Mouse (Mus musculus): ENCODE measurements at regions not wholly inside any gene's neighbourhood (a gene's known extent, or its start where the extent isn't known, plus 50 kb on each side); places are given as distances from the start of the nearest gene placed in this dataset.

DNA sequence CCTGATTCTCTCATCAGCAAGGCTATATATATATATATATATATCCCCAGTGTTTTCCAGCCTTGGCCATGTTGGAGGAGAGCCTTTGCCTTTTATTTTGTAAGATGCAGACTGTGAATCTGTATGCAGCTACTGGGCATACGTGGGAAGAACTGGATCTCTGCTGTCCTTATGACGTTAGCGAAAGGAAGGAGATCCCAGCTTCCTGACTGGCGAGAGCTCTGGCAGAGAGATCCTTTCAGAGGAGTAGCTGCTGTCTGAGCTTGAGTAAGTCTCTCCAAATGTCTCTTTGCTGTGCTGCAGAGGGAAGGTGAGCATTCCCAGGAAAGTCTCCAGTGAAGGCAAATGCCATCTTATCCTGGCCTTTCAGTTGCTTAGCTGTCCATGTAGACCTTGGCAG, 61.6 kb upstream of the Oxtr start:
- no peaks in the 10 kb centered on the region for H3K79me2 ChIP-seq (ENCODE audit: control insufficient read depth, insufficient read depth, low read length, poor library complexity)
- no peaks in the 10 kb centered on the region for H3K9me3 ChIP-seq (replicated peaks; ENCODE audit: insufficient read depth, low read length)
- no peak overlapping the region for H3K9ac ChIP-seq (ENCODE audit: control insufficient read depth, low read depth, low read length, poor library complexity, severe bottlenecking)
- no peak for DNase-seq (ENCODE audit: low read depth, low spot score)
- H3K36me3 ChIP-seq (ENCODE audit: control insufficient read depth in 1 of 2, insufficient read depth in 2 of 2, low read length in 2 of 2), result no peaks in the 10 kb centered on the region
- TF ChIP-seq POLR2AphosphoS2 (IDR thresholded peaks at IDR 0.05; ENCODE audit: low read length) (no peak), MAX (IDR thresholded peaks at IDR 0.05; ENCODE audit: low read length) (no peak), GABPA (IDR thresholded peaks at IDR 0.05; ENCODE audit: low read depth, low read length) (no peak), CTCF (IDR thresholded peaks at IDR 0.05 in 2 of 3, conservative IDR thresholded peaks at IDR 0.05 in 1 of 3; ENCODE audit: control insufficient read depth in 1 of 3, insufficient read depth in 1 of 3, low read depth in 2 of 3, low read length in 3 of 3, poor library complexity in 1 of 3, severe bottlenecking in 1 of 3) (no peak), ZC3H11A (IDR thresholded peaks at IDR 0.05; ENCODE audit: low read depth, low read length) (no peak), GATA1 (IDR thresholded peaks at IDR 0.05; ENCODE audit: low read depth, low read length) (no peak), RCOR1 (IDR thresholded peaks at IDR 0.05; ENCODE audit: low read depth, low read length) (no peak), USF1 (IDR thresholded peaks at IDR 0.05; ENCODE audit: low read depth, low read length) (no peak), NELFE (IDR thresholded peaks at IDR 0.05; ENCODE audit: low read depth, low read length) (no peak), ZMIZ1 (IDR thresholded peaks at IDR 0.05; ENCODE audit: low read depth, low read length) (no peak), MAZ (IDR thresholded peaks at IDR 0.05; ENCODE audit: low read depth, low read length) (no peak), MAFK (IDR thresholded peaks at IDR 0.05; ENCODE audit: borderline replicate concordance, low read depth, low read length) (no peak), POLR2A (IDR thresholded peaks at IDR 0.05; ENCODE audit: control insufficient read depth in 1 of 2, insufficient read depth in 1 of 2, low read depth in 1 of 2, low read length in 2 of 2, poor library complexity in 1 of 2) (no peak), ZNF384 (IDR thresholded peaks at IDR 0.05; ENCODE audit: low read depth, low read length) (no peak), MEF2A (IDR thresholded peaks at IDR 0.05; ENCODE audit: extremely low read depth, insufficient replicate concordance, low read depth, low read length, poor library complexity, severe bottlenecking) (no peak), EP300 (IDR thresholded peaks at IDR 0.05; ENCODE audit: low read depth in 1 of 2, low read length in 2 of 2) (no peak), ELF1 (IDR thresholded peaks at IDR 0.05; ENCODE audit: low read depth, low read length) (no peak), UBTF (IDR thresholded peaks at IDR 0.05; ENCODE audit: borderline replicate concordance, insufficient read depth, low read depth, low read length) (no peak)
- H3K4me1 ChIP-seq (ENCODE audit: control insufficient read depth in 1 of 2, insufficient read depth in 2 of 2, low read length in 2 of 2), result no peaks in the 10 kb centered on the region
- no peak overlapping the region for H3K4me3 ChIP-seq (ENCODE audit: control insufficient read depth in 1 of 2, insufficient read depth in 1 of 2, low read depth in 2 of 2, low read length in 2 of 2)
- no peaks in the 10 kb centered on the region for H3K27me3 ChIP-seq (ENCODE audit: control insufficient read depth in 1 of 2, insufficient read depth in 2 of 2, low read length in 2 of 2)
- no peak overlapping the region for H3K27ac ChIP-seq (ENCODE audit: control insufficient read depth, low read depth, low read length)

DNA sequence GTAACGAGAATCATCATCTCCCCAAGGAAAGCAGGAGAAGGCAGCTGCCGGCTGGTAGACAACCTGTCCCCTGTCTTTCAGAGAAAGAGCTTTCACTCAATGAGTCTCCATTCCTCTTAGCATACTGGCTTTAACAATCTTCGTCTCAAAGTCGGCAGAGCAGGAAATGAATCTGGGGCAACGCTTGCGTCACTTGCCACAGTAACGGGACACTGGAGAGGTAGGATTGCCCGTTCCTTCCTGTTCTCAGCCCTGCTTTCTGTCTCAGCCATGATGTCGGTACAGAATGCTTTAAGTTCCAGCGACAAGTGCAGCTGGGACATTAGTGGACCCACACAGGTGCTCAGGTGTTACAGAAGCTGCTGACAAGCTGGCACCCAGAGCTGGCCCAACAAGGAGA, 57.5 kb upstream of the Oxtr start:
- Histone ChIP-seq H3K27ac (ENCODE audit: control insufficient read depth, low read depth, low read length) (no peak overlapping the region), H3K9me3 (replicated peaks; ENCODE audit: insufficient read depth, low read length) (no peaks in the 10 kb centered on the region), H3K27me3 (ENCODE audit: control insufficient read depth in 1 of 2, insufficient read depth in 2 of 2, low read length in 2 of 2) (no peaks in the 10 kb centered on the region), H3K79me2 (ENCODE audit: control insufficient read depth, insufficient read depth, low read length, poor library complexity) (no peaks in the 10 kb centered on the region), H3K4me1 (ENCODE audit: control insufficient read depth in 1 of 2, insufficient read depth in 2 of 2, low read length in 2 of 2) (no peaks in the 10 kb centered on the region), H3K9ac (ENCODE audit: control insufficient read depth, low read depth, low read length, poor library complexity, severe bottlenecking) (no peak overlapping the region), H3K4me3 (ENCODE audit: control insufficient read depth in 1 of 2, insufficient read depth in 1 of 2, low read depth in 2 of 2, low read length in 2 of 2) (no peak overlapping the region), H3K36me3 (ENCODE audit: control insufficient read depth in 1 of 2, insufficient read depth in 2 of 2, low read length in 2 of 2) (no peaks in the 10 kb centered on the region)
- TF ChIP-seq ELF1 (IDR thresholded peaks at IDR 0.05; ENCODE audit: low read depth, low read length), result no peak
- no peak for TF ChIP-seq TAL1 (IDR thresholded peaks at IDR 0.05; ENCODE audit: low read length)
- no peak for TF ChIP-seq RCOR1 (IDR thresholded peaks at IDR 0.05; ENCODE audit: low read depth, low read length)
- TF ChIP-seq UBTF (IDR thresholded peaks at IDR 0.05; ENCODE audit: borderline replicate concordance, insufficient read depth, low read depth, low read length), result no peak
- TF ChIP-seq RAD21 (IDR thresholded peaks at IDR 0.05; ENCODE audit: low read depth, low read length), result no peak
- no peak for TF ChIP-seq EP300 (IDR thresholded peaks at IDR 0.05; ENCODE audit: low read depth in 1 of 2, low read length in 2 of 2)
- no peak for TF ChIP-seq NRF1 (IDR thresholded peaks at IDR 0.05; ENCODE audit: insufficient read depth, low read depth, low read length, poor library complexity, severe bottlenecking)
- no peak for TF ChIP-seq ZNF384 (IDR thresholded peaks at IDR 0.05; ENCODE audit: low read depth, low read length)
- no peak for TF ChIP-seq POLR2A (IDR thresholded peaks at IDR 0.05; ENCODE audit: control insufficient read depth in 1 of 2, insufficient read depth in 1 of 2, low read depth in 1 of 2, low read length in 2 of 2, poor library complexity in 1 of 2)
- TF ChIP-seq GATA1 (IDR thresholded peaks at IDR 0.05; ENCODE audit: low read depth, low read length), result no peak
- TF ChIP-seq CTCF (IDR thresholded peaks at IDR 0.05 in 2 of 3, conservative IDR thresholded peaks at IDR 0.05 in 1 of 3; ENCODE audit: control insufficient read depth in 1 of 3, insufficient read depth in 1 of 3, low read depth in 2 of 3, low read length in 3 of 3, poor library complexity in 1 of 3, severe bottlenecking in 1 of 3), result no peak
- no peak for DNase-seq (ENCODE audit: low read depth, low spot score)
